Mouse (Mus musculus): ENCODE data around the gene Cwc27.

Cwc27 gene

GRCm38 (mm10) chr13:104816635-104817571, at the start of gene Cwc27:
Cwc27 (minus strand) TSS chr13:104817142.
- peak; percentile 70 for DNase-seq (ENCODE audit: low spot score)

DNA sequence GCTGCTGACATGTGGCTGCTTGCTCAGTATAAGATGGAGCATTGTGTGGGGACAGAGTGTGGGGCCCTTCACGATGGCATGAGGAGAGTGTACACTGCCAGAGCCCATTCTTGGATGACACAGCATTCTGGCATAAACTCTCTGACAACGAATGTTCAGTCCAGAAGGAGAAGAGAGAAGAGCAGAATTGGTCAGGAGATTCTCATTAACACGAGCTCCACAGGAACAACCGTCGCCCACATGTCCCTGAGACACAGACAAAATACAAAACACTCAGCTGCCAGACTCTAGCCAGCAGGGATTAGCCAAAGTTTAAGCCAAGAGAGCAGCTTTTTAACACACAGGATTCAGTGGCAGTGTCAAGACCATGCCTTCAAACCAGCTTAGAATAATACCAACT, 49.8 kb upstream of the Cwc27 start:
- no peak for DNase-seq (ENCODE audit: low spot score)

GRCm38 (mm10) chr13:104863127-104863979, 46.4 kb upstream of the Cwc27 start, which contains the start of gene Shisal2b:
Shisal2b (minus strand) TSS chr13:104863893.
- DNase-seq (ENCODE audit: low spot score): no peak

DNA sequence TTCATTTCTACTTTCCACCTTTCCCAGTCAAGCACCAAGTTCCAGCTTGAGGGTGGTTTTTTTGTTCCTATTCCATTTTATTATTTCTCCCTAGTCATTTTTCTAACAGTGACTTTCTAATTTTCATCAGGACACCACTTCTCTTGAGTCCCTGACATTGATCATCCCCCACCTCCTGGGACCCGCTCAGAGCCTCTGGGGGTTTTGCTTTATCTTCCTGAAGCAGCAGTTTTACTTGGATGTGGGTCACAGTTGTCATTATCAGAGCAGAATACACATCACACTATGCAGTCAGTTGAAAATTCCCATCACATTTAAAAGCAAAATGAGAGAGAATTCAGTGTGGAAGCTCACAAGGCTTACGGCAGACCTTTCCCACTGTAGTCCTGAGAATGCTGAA, 36.7 kb upstream of the Cwc27 start:
- DNase-seq (ENCODE audit: low spot score): no peak

DNA sequence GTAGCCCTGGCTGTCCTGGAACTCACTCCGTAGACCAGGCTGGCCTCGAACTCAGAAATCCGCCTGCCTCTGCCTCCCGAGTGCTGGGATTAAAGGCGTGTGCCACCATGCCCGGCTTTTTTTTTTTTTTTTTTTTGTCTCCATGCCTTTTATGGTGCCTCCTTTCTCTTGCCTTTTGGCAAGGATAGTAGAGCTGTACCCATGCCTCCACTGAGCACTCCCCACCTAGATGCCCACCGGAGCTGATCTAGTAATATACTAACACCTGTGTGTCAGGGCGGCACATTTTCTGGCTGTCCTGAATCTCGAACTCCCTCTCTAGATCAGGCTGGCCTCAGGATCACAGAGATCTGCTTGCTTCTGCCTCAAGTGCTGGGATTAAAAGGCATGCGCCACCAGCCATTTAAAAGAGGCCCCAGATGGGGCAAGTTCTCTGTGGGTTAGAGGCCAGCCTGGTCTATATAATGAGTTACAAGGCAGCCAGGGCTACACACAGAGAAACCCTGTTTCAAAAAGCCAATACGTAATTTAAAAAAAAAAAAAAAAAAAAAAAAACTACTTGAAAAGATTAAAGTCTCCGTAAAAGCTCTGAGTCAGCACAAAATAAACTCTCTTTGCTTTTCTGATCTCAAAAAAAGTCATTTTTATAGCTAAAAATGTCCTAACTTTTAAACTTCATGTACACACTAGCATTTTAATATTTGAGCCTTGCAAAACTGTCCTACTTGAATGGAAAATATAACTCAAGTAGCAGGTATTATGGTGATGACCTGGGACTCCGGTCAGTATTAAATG, 26.6 kb upstream of the Cwc27 start:
- DNase-seq (ENCODE audit: low spot score): no peak

DNA sequence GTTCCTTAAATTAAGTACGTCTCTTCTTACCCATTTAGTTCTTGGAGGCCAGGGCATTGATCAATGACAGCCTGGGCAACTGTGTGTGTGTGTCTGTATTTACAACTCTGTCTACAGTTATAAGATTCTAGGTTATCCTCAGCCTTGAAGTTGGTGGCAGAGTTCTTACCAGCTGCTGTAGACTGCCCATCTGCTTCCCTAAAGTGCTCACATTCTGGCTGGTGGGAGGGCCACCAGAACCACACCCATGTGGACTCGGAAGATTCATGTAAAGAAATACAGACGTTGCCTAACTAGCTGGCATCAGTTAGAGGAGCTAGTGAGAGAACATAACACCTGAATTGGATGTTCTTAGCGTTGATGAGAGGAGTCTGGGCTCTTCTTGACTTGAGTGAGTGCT, 25.0 kb upstream of the Cwc27 start:
- no peak for DNase-seq (ENCODE audit: low spot score)

DNA sequence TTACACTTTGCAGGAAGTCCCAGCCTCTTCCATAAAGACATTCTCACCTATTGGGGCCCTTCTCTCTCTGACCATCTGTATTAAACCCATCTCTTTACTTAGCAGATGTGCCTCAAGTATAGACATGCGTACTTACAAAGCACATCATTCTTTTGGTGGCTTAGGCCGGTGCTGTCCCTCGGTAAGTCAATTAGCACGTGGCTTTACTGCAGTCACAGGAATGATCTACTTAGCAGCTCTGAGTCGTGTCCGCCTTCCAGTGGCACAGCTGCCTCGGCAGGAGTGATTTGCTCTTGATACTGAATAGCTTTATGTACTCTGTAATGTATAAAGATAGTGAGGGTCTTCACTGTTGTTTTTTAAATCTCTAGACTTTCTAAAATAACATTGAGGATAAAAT, 20.7 kb upstream of the Cwc27 start:
- DNase-seq (ENCODE audit: low spot score): no peak

- no peak for DNase-seq (ENCODE audit: low spot score)
Observed at GRCm38 (mm10) chr13:104832811-104833210, 15.9 kb upstream of the Cwc27 start.

- no peak for DNase-seq (ENCODE audit: low spot score)
Observed at GRCm38 (mm10) chr13:104825470-104825869, 8.5 kb upstream of the Cwc27 start.

- DNase-seq (ENCODE audit: low spot score): no peak
Observed at GRCm38 (mm10) chr13:104822411-104822838, 5.5 kb upstream of the Cwc27 start.

DNA sequence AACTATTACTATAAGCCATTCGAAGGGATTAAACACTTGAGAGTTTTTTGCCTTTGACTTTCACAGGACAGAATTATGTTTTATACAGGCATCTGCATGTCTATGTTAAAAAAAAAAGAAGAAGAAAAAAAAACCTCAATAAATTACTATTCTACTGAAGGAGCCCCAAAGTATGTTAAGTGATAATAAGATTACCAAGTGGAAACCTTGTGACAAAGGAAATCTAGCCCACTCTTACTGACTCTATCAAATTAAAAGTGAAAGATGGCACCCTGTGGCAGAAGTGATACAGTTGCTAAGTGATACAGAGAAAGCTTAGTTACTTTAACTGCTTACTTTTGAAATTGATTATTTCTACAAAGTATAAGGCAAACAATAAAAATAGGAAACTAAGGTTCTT, 5.0 kb upstream of the Cwc27 start:
- no peak for DNase-seq (ENCODE audit: low spot score)

- no peak for DNase-seq (ENCODE audit: low spot score)
Observed at GRCm38 (mm10) chr13:104821192-104821591, 4.2 kb upstream of the Cwc27 start.

DNA sequence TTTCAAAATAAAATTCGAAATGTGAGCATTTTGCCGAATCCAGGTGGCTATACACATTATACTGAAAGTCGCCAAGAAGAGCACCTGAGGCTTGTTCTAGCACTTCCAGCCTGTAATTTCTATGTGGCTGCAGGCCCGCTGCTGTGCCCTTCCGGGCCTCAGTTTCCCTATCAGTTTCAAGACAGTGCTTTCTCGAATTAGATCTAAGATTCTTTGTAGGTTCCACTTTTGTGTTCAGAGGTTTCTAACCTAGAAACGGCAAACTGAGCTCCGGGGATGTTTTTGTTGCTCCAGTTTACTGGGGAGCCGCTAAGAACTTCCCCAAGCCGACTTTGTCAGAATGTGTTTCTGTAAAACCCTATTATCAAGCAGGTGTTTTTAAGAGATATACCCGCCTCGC, 754 bp upstream of the Cwc27 start:
- DNase-seq (ENCODE audit: low spot score): no peak

DNA sequence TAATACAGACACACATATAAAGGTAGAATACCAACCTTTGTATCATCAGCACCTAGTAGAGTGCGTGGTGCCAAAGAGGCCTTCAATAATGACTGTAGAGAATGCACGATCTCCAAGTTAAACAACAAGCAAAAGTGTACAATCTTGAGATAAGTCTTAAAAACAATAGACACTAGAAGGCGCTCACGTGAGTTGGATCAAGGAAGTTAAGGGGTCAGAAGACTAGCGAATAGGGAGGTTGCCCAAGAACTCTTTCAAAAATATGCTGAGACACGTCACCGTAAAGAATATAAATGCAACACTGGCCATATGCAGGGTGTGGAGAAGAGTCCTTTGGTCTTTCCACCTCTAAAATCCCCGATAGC, 690 bp downstream of the Cwc27 start:
- DNase-seq (ENCODE audit: low spot score): no peak

DNA sequence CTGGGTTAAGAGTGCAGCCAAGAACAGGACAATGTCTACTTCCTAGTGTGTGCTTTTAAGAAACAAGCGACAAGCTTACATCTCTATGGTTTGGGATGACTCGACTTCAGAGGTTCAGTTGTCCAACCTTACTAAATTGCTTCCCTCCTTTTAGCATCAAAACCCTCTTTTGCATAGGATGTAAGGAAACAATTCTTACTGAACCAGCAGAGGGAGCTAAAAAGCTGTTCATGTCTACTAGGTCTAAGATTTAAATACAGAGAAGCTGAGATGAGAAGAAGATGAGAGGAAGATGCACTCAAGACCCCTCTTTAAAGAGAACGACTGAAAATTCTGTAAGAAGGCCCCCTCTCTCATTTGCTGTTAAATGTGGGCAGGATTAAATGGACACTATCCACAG, 11.3 kb downstream of the Cwc27 start:
- peak; percentile 44 for DNase-seq (ENCODE audit: low spot score)

GRCm38 (mm10) chr13:104799566-104800182, 17.3 kb downstream of the Cwc27 start:
- no peak for DNase-seq (ENCODE audit: low spot score)

DNA sequence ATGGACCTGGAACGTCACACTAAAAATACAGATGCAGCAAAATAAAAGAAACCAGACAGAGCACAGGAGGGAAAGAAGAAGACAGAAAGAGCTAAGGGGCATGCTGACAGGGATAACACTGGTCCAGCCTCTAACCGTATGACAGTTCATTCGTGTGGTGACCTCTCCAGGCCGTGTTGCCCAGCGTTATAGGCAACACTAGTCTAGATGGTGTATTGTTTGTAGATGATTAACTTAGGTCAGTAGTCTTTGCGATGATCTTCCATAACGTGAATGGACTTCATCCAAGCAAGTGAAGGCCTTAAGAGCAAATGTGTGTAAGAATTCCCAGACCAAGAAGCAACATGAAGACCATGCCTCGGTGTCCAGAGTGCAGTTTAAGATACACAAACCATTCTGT, 17.9 kb downstream of the Cwc27 start:
- DNase-seq (ENCODE audit: low spot score): no peak

GRCm38 (mm10) chr13:104794421-104794820, 22.5 kb downstream of the Cwc27 start:
- no peak for DNase-seq (ENCODE audit: low spot score)

- DNase-seq (ENCODE audit: low spot score): no peak
Observed at GRCm38 (mm10) chr13:104792184-104792583, 24.8 kb downstream of the Cwc27 start, which contains the start of gene Srek1ip1. Srek1ip1 (plus strand) TSS chr13:104792484.

- peak; percentile 10 for DNase-seq (ENCODE audit: low spot score)
Observed at GRCm38 (mm10) chr13:104789663-104790062, 27.3 kb downstream of the Cwc27 start.

- DNase-seq (ENCODE audit: low spot score): no peak
Observed at GRCm38 (mm10) chr13:104787260-104787659, 29.7 kb downstream of the Cwc27 start.
